Mouse (Mus musculus) forebrain, embryonic 14.5 days (tissue): ENCODE measurements around the gene Ube2j2. TPM values are rescaled to one million over a fixed set of nuclear protein-coding genes. Genes with fewer than 3 reads are reported as not detected.
A peak's percentile ranks its signal among the peaks of the same experiment; 100 is the strongest.

Experiments
- ATAC-seq: fragments of 200-750 bp; cut with Nextera tagmentation; 2 replicates; pipeline ENCODE4 v1.8.0; 2017; ENCODE audit warnings: mild to moderate bottlenecking, moderate library complexity
- DNase-seq: peaks from one replicate; pipeline ENCODE4 v3.0.0-alpha.2; 2015; ENCODE audit warnings: low spot score
- H3K27ac ChIP-seq: fragments of 300-500 bp; sonication (generic); 2 replicates; pipeline ENCODE4 v1.5.1; 2014; ENCODE audit warnings: low read depth, mild to moderate bottlenecking, control low read depth, low read length, moderate library complexity
- H3K27me3 ChIP-seq: fragments of 300-500 bp; sonication (generic); replicated peaks from 2 replicates; pipeline ENCODE4 v1.6.1; 2014; ENCODE audit warnings: low read length, control low read depth, mixed read lengths; ENCODE audit not compliant: control insufficient read depth, insufficient read depth
- H3K36me3 ChIP-seq: fragments of 300-500 bp; sonication (generic); 2 replicates; pipeline ENCODE4 v1.6.1; 2014; ENCODE audit warnings: low read length, control low read depth; ENCODE audit not compliant: control insufficient read depth, insufficient read depth
- H3K4me1 ChIP-seq: fragments of 300-500 bp; sonication (generic); 2 replicates; pipeline ENCODE4 v1.6.1; 2014; ENCODE audit warnings: antibody characterized with exemption, low read length, control low read depth; ENCODE audit not compliant: control insufficient read depth, insufficient read depth
- H3K4me2 ChIP-seq: fragments of 300-500 bp; sonication (generic); 2 replicates; pipeline ENCODE4 v1.6.1; 2014; ENCODE audit warnings: mild to moderate bottlenecking, control low read depth, low read length
- H3K4me3 ChIP-seq: fragments of 300-500 bp; sonication (generic); 2 replicates; pipeline ENCODE4 v1.5.1; 2014; ENCODE audit warnings: low read depth, low read length, control low read depth
- H3K9ac ChIP-seq: fragments of 300-500 bp; sonication (generic); 2 replicates; pipeline ENCODE4 v1.6.1; 2014; ENCODE audit warnings: mild to moderate bottlenecking, low read length, control low read depth, moderate library complexity
- H3K9me3 ChIP-seq: fragments of 300-500 bp; sonication (generic); replicated peaks from 2 replicates; pipeline ENCODE4 v1.6.1; 2016; ENCODE audit warnings: low read length, control low read depth, mixed read lengths; ENCODE audit not compliant: control insufficient read depth
- WGBS: fragments of 180-500 bp; shearing (Covaris S2); extraction: QIAGEN DNeasy Blood & Tissue Kit; methylation state at CpG from one replicate; pipeline ENCODE4 v1.1.7; 2014; 5-methylcytosine and 5-hydroxymethylcytosine counted together
- polyA plus RNA-seq: library from polyadenylated mRNA; unstranded; fragments of >200 nt; fragmentation: Nextera tagmentation; extraction: Ambion mirVana; gene quantifications from 2 replicates; pipeline ENCODE4 v1.2.1, GENCODE M21; 2014

The Ube2j2 gene
- polyA plus RNA-seq, 1 experiment from 2014 or later = 137 TPM

- Histone ChIP-seq H3K9ac (no peak overlapping the region), H3K4me3 (no peak overlapping the region), H3K27ac (no peak overlapping the region), H3K4me2 (no peak overlapping the region), H3K36me3 (no peaks in the 10 kb centered on the region), H3K27me3 (no peaks in the 10 kb centered on the region), H3K9me3 (no peaks in the 10 kb centered on the region), H3K4me1 (no peaks in the 10 kb centered on the region)
- ATAC-seq = no peak
- 91% methylated on average over 2 of the region's 2 CpGs for WGBS
- no peak for DNase-seq
Observed at GRCm38 (mm10) chr4:155973239-155973638, 29.6 kb downstream of the Ube2j2 start.

DNA sequence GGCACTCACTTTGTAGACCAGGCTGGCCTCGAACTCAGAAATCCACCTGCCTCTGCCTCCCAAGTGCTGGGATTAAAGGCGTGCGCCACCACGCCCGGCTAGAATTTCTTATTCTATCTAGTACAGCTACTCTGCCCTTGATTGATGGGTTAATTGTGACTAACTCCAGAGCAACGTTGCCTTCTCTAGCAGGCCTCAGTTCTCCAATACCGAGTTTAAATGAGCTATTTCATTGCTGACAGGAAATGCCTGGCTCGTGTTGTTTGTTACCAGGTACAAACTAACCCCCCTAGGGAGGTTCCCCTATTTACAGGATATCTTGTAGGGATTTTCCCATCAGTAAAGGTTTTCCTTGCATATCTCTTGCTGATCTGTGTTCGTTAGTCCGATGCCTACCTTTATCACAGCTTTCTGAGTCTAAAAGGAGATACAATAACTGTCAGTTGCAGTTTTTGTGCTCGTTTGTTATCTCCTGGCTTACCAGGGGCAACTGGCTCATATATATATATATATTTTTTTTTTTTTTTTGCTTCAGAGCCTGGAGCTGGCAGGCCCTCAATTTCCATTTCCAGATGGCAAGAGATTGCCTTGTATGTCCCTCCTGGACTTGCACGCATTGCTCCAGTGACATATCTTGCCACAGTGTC is 37.9 kb downstream of the Ube2j2 start:
- WGBS = 79% methylated on average over 12 of the region's 12 CpGs
- Histone ChIP-seq H3K9ac (no peak overlapping the region), H3K27ac (no peak overlapping the region), H3K4me2 (no peak overlapping the region), H3K9me3 (no peaks in the 10 kb centered on the region), H3K4me1 (no peaks in the 10 kb centered on the region), H3K27me3 (no peaks in the 10 kb centered on the region), H3K4me3 (no peak overlapping the region), H3K36me3 (no peaks in the 10 kb centered on the region)
- DNase-seq (no peak), ATAC-seq (no peak)

GRCm38 (mm10) chr4:155983788-155984187 is 40.2 kb downstream of the Ube2j2 start:
- Histone ChIP-seq H3K4me1 (no peaks in the 10 kb centered on the region), H3K27ac (no peak overlapping the region), H3K4me3 (no peak overlapping the region), H3K4me2 (no peak overlapping the region), H3K9me3 (no peaks in the 10 kb centered on the region), H3K36me3 (no peaks in the 10 kb centered on the region), H3K27me3 (no peaks in the 10 kb centered on the region), H3K9ac (no peak overlapping the region)
- DNase-seq (peak; percentile 4), ATAC-seq (0 out of 2 replicates have a peak, but pooled peaks have one; percentile 15)
- 11% methylated on average over 2 of the region's 2 CpGs for WGBS

GRCm38 (mm10) chr4:155991211-155991907 is 47.7 kb downstream of the Ube2j2 start:
- Histone ChIP-seq H3K4me1 (peaks cover 25% of the 10 kb centered on the region), H3K9ac (peak overlapping the region; percentile 74), H3K27ac (peak overlapping the region; percentile 95), H3K4me3 (peak overlapping the region; percentile 86), H3K27me3 (no peaks in the 10 kb centered on the region), H3K36me3 (peaks cover 7% of the 10 kb centered on the region), H3K9me3 (no peaks in the 10 kb centered on the region), H3K4me2 (peak overlapping the region; percentile 99)
- DNase-seq (no peak), ATAC-seq (no peak)
- WGBS = 92% methylated on average over 22 of the region's 22 CpGs

GRCm38 (mm10) chr4:155991908-155992230 is 48.2 kb downstream of the Ube2j2 start:
- peak overlapping the region; percentile 99 for H3K4me2 ChIP-seq
- peaks cover 12% of the 10 kb centered on the region for H3K36me3 ChIP-seq
- ATAC-seq (no peak; the same call in none of the 2 replicates), DNase-seq (peak; percentile 1)
- peak overlapping the region; percentile 74 for H3K9ac ChIP-seq
- H3K27ac ChIP-seq = peak overlapping the region; percentile 95
- H3K9me3 ChIP-seq = no peaks in the 10 kb centered on the region
- H3K4me1 ChIP-seq = peaks cover 25% of the 10 kb centered on the region
- 30% methylated on average over 37 of the region's 37 CpGs for WGBS
- peak overlapping the region; percentile 86 for H3K4me3 ChIP-seq
- H3K27me3 ChIP-seq = no peaks in the 10 kb centered on the region

GRCm38 (mm10) chr4:155992241-155992905 is 48.7 kb downstream of the Ube2j2 start, which contains the start of the genes B3galt6 and Sdf4:
TSS of gene B3galt6 (minus strand) at chr4:155992649.
TSS of gene Sdf4 (plus strand) at chr4:155992872.
- Histone ChIP-seq H3K9me3 (no peaks in the 10 kb centered on the region), H3K4me1 (peaks cover 25% of the 10 kb centered on the region), H3K27ac (peak within 1 kb of the TSS; percentile 95), H3K4me2 (peak within 1 kb of the TSS; percentile 99), H3K4me3 (peak within 1 kb of the TSS; percentile 86), H3K36me3 (peaks cover 16% of the 10 kb centered on the region), H3K9ac (peak within 1 kb of the TSS; percentile 86), H3K27me3 (no peaks in the 10 kb centered on the region)
- ATAC-seq (peak; percentile 90), DNase-seq (peak; percentile 95)
- WGBS = under 1% methylated on average over 98 of the region's 99 CpGs

GRCm38 (mm10) chr4:155992906-155993547 is 49.4 kb downstream of the Ube2j2 start:
- peak overlapping the region; percentile 86 for H3K9ac ChIP-seq
- no peaks in the 10 kb centered on the region for H3K9me3 ChIP-seq
- H3K4me1 ChIP-seq = peaks cover 25% of the 10 kb centered on the region
- H3K27ac ChIP-seq = peak overlapping the region; percentile 91
- under 1% methylated on average over 70 of the region's 70 CpGs for WGBS
- H3K4me2 ChIP-seq = peak overlapping the region; percentile 81
- peak overlapping the region; percentile 86 for H3K4me3 ChIP-seq
- ATAC-seq (peak; percentile 85), DNase-seq (peak; percentile 98)
- peaks cover 23% of the 10 kb centered on the region for H3K36me3 ChIP-seq
- H3K27me3 ChIP-seq = no peaks in the 10 kb centered on the region

DNA sequence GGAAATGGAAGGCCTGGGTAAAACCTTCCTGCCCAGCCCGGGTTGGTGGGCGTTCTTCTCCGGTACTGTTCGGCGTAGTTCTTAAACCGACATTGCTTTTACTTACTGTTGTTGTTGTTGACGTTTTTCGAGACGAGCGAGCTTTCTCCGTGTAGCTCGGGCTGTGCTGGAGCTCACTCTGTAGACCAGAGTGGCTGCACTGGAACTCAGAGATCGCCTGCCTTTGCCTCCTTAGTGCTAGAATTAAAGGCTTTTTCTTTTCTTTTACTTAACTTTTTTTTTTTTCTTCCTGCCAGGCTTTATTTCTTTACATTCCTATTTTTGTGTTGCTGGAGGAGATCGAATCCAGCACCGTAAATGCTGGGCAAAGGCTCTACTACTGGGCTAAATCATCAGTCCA is 50.0 kb downstream of the Ube2j2 start:
- no peak for ATAC-seq

More for the DNA sequence above, 50.0 kb downstream of the Ube2j2 start:
- no peaks in the 10 kb centered on the region for H3K9me3 ChIP-seq
- no peaks in the 10 kb centered on the region for H3K27me3 ChIP-seq
- WGBS = 6% methylated on average over 15 of the region's 15 CpGs
- peak overlapping the region; percentile 86 for H3K4me3 ChIP-seq
- no peak for DNase-seq
- H3K4me2 ChIP-seq = peak overlapping the region; percentile 81
- peak overlapping the region; percentile 86 for H3K9ac ChIP-seq
- H3K27ac ChIP-seq = peak overlapping the region; percentile 91
- peaks cover 25% of the 10 kb centered on the region for H3K4me1 ChIP-seq
- peaks cover 29% of the 10 kb centered on the region for H3K36me3 ChIP-seq
